Mouse (Mus musculus) kidney, postnatal 0 days (tissue): ENCODE measurements around the gene Mef2b. TPM values are rescaled to one million over a fixed set of nuclear protein-coding genes. Genes with fewer than 3 reads are reported as not detected.

Source experiments
- ATAC-seq: fragments of 200-750 bp; cut with Nextera tagmentation; replicated peaks from 2 replicates; pipeline ENCODE4 v1.8.0; 2017; ENCODE audit warnings: low read depth, moderate number of reproducible peaks, moderate TSS enrichment, moderate library complexity; ENCODE audit not compliant: low FRiP score
- DNase-seq: peaks from one replicate; pipeline ENCODE4 v3.0.0-alpha.2; 2016; ENCODE audit warnings: low spot score
- H3K27ac ChIP-seq: fragments of 300-500 bp; sonication (generic); 2 replicates; pipeline ENCODE4 v1.5.1; 2014; ENCODE audit warnings: mild to moderate bottlenecking
- H3K27me3 ChIP-seq: fragments of 300-500 bp; sonication (generic); 2 replicates; pipeline ENCODE4 v1.6.1; 2014; ENCODE audit warnings: low read length, mixed read lengths; ENCODE audit not compliant: insufficient read depth
- H3K36me3 ChIP-seq: fragments of 300-500 bp; sonication (generic); 2 replicates; pipeline ENCODE4 v1.6.1; 2014; ENCODE audit warnings: low read length, mixed read lengths; ENCODE audit not compliant: insufficient read depth
- H3K4me1 ChIP-seq: fragments of 300-500 bp; sonication (generic); replicated peaks from 2 replicates; pipeline ENCODE4 v1.6.1; 2014; ENCODE audit warnings: antibody characterized with exemption, low read length, mixed read lengths; ENCODE audit not compliant: insufficient read depth
- H3K4me2 ChIP-seq: fragments of 300-500 bp; sonication (generic); 2 replicates; pipeline ENCODE4 v1.6.1; 2014; ENCODE audit warnings: mild to moderate bottlenecking, low read length, moderate library complexity, mixed read lengths
- H3K4me3 ChIP-seq: fragments of 300-500 bp; sonication (generic); replicated peaks from 2 replicates; pipeline ENCODE4 v1.5.1; 2014; ENCODE audit warnings: low read depth, low read length
- H3K9ac ChIP-seq: fragments of 300-500 bp; sonication (generic); 2 replicates; pipeline ENCODE4 v1.6.1; 2014; ENCODE audit warnings: low read depth, low read length
- H3K9me3 ChIP-seq: fragments of 300-500 bp; sonication (generic); replicated peaks from 2 replicates; pipeline ENCODE4 v1.6.1; 2016; ENCODE audit warnings: low read length, inconsistent platforms, mixed read lengths
- CTCF ChIP-seq: IDR thresholded peaks from 2 replicates; pipeline ENCODE4 v1.5.1; 2016; ENCODE audit warnings: antibody characterized with exemption, low read depth, mild to moderate bottlenecking, moderate library complexity
- WGBS: fragments of 180-500 bp; shearing (Covaris S2); extraction: QIAGEN DNeasy Blood & Tissue Kit; methylation state at CpG from one replicate; pipeline ENCODE4 v1.1.7; 2014; 5-methylcytosine and 5-hydroxymethylcytosine counted together
- polyA plus RNA-seq: library from polyadenylated mRNA; unstranded; fragments of >200 nt; fragmentation: Nextera tagmentation; extraction: Ambion mirVana; gene quantifications from 2 replicates; pipeline ENCODE4 v1.2.1, GENCODE M21; 2015

Gene Mef2b
- polyA plus RNA-seq, 1 experiment from 2014 or later: 0.28 TPM

- H3K27ac ChIP-seq: no peak overlapping the region
- no peaks in the 10 kb centered on the region for H3K27me3 ChIP-seq
- DNase-seq: no peak
- TF ChIP-seq CTCF: no peak
- no peak overlapping the region for H3K4me2 ChIP-seq
- 91% methylated on average over 3 of the region's 3 CpGs for WGBS
- H3K4me1 ChIP-seq: peaks cover 3% of the 10 kb centered on the region; the same call in 1 of the 2 replicates
- no peak for ATAC-seq
- peaks cover 13% of the 10 kb centered on the region for H3K36me3 ChIP-seq
- H3K9me3 ChIP-seq: no peaks in the 10 kb centered on the region
- H3K4me3 ChIP-seq: no peak overlapping the region
- no peak overlapping the region for H3K9ac ChIP-seq
Measured at GRCm38 (mm10) chr8:70130066-70130465, 9.4 kb upstream of the Mef2b start.

DNA sequence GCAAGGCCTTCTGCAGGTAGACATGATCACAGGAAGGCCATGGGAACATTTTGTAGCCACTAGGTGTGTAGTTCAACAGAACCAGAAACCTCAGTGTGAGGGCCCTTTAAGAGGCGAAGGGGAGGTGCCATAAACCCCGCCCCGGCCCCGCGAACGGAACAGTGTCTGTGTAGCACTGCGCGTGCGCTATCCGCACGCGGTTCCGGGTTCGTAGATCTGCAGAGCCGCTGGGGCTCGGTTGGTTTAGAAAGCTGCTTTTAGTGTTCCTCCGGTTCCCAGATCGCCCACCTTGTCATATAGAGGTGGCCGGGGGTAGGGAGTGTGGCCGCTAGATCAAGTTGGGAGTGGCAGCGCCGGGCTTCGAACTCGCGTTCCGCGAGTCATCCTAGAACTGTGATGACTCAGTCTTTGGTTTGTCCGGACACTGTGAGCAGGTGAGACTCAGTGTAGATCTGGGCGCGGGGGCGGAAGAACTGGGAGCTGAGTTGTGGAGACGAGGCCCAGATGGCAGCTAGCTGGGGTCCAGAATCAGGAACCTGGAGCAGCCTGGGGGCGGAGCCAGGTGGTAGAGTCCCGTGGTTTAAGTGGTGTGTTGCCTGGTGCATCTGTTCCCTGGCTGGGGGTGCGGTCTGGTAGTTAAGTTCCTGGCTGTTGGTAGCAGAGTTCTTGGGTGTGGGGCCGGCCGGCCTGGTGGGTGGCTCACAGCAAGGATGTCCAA lies 8.2 kb upstream of the Mef2b start, which contains the start of gene Nr2c2ap:
TSS of gene Nr2c2ap (plus strand) at position 168 of the 718 bp plus-strand sequence.
- H3K36me3 ChIP-seq: peaks cover 23% of the 10 kb centered on the region
- H3K27me3 ChIP-seq: no peaks in the 10 kb centered on the region
- DNase-seq: peak; percentile 93
- peaks cover 3% of the 10 kb centered on the region; the same call in 1 of the 2 replicates for H3K4me1 ChIP-seq
- 1% methylated on average over 37 of the region's 37 CpGs for WGBS
- no peak within 1 kb of the TSS for H3K27ac ChIP-seq
- H3K9ac ChIP-seq: peak within 1 kb of the TSS; percentile 77
- TF ChIP-seq CTCF: no peak
- peak within 1 kb of the TSS; percentile 85 for H3K4me2 ChIP-seq
- H3K9me3 ChIP-seq: no peaks in the 10 kb centered on the region
- ATAC-seq: peak; percentile 77
- peak within 1 kb of the TSS; percentile 80 for H3K4me3 ChIP-seq

DNA sequence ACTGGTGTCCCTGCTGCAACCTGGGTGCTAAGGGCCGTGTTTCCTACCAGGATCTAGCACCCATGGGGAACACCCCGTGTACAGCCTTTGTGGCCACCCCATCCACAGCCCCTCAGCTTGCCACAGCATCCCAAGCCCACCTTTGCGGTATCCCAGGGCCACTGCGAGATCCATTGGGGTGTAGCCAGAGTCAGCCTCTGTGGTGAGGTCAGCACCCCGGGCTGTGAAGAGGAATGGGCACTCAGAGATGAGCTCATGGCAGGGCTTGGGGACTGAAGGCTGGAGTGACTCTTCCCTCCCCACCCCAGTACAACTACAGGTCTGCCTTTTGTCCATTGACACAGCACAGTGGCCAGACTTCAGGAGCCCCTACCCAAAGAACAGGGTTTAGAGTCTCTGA lies 5.4 kb upstream of the Mef2b start:
- 91% methylated on average over 5 of the region's 5 CpGs for WGBS
- H3K4me3 ChIP-seq: no peak overlapping the region
- no peak for TF ChIP-seq CTCF
- H3K4me2 ChIP-seq: no peak overlapping the region
- H3K27me3 ChIP-seq: no peaks in the 10 kb centered on the region
- H3K27ac ChIP-seq: no peak overlapping the region
- no peak for ATAC-seq
- no peaks in the 10 kb centered on the region for H3K9me3 ChIP-seq
- H3K9ac ChIP-seq: no peak overlapping the region
- DNase-seq: no peak
- peaks cover 3% of the 10 kb centered on the region for H3K4me1 ChIP-seq
- H3K36me3 ChIP-seq: peaks cover 26% of the 10 kb centered on the region

DNA sequence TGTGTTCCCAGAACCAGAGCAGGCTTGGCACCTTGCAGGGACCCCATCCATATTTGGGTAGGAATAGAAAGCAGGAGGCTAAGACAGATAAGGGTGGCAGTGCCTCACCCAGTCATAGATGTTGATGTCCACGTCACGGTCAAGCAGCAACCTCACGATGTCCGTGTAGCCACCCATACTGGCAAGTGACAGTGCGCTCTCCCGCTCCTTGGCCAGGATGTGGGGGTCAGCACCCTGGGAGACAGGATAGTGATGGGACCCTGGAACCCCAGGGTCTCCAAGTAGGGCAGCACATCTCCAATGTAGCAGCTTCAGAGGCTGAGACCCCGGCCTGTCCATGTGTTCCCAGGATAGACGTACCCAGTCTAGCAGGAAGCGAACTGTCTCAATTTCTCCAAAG lies 4.6 kb upstream of the Mef2b start:
- Histone ChIP-seq H3K9me3 (no peaks in the 10 kb centered on the region), H3K36me3 (peaks cover 26% of the 10 kb centered on the region), H3K4me2 (no peak overlapping the region), H3K27me3 (no peaks in the 10 kb centered on the region), H3K4me1 (peaks cover 3% of the 10 kb centered on the region), H3K27ac (no peak overlapping the region), H3K9ac (no peak overlapping the region), H3K4me3 (no peak overlapping the region)
- WGBS: 89% methylated on average over 9 of the region's 9 CpGs
- DNase-seq (no peak), ATAC-seq (no peak)
- no peak for TF ChIP-seq CTCF

DNA sequence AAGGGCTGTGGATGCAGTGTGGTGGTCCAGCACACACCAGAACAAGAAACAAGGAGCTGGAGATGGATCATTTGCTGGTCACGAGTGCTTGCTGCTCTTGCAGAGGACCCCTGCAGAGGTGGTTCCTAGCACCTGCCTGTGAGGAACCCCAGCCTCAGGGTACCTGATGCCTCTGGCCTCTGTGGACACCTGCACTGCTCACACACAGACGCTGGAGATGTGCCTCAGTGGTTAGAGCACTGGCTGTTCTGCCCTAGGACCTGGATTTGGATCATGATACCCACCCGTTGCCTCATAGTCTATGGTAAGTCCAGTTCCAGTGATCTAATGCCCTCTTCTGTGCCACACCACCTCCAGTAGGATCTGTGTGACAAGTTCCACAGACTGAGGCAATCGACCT lies 2.9 kb upstream of the Mef2b start:
- ATAC-seq (no peak), DNase-seq (no peak)
- Histone ChIP-seq H3K36me3 (peaks cover 26% of the 10 kb centered on the region), H3K4me3 (no peak overlapping the region), H3K9me3 (no peaks in the 10 kb centered on the region), H3K4me1 (peaks cover 6% of the 10 kb centered on the region), H3K27me3 (no peaks in the 10 kb centered on the region), H3K9ac (no peak overlapping the region), H3K4me2 (no peak overlapping the region), H3K27ac (no peak overlapping the region)
- TF ChIP-seq CTCF: no peak
- 90% methylated on average over 4 of the region's 4 CpGs for WGBS

GRCm38 (mm10) chr8:70137890-70138289 lies 1.6 kb upstream of the Mef2b start:
- 78% methylated on average over 4 of the region's 4 CpGs for WGBS
- Histone ChIP-seq H3K4me3 (no peak overlapping the region), H3K9ac (0 out of 2 replicates have a peak overlapping the region, but pooled peaks have one; percentile 46), H3K4me1 (peaks cover 3% of the 10 kb centered on the region), H3K27me3 (no peaks in the 10 kb centered on the region), H3K9me3 (no peaks in the 10 kb centered on the region), H3K4me2 (peak overlapping the region; percentile 62), H3K36me3 (peaks cover 28% of the 10 kb centered on the region), H3K27ac (no peak overlapping the region)
- TF ChIP-seq CTCF: no peak
- ATAC-seq (no peak), DNase-seq (no peak)

GRCm38 (mm10) chr8:70139981-70140380 lies 470 bp downstream of the Mef2b start:
- Histone ChIP-seq H3K9me3 (no peaks in the 10 kb centered on the region), H3K9ac (peak overlapping the region; percentile 78), H3K4me3 (peak overlapping the region; percentile 88), H3K27me3 (no peaks in the 10 kb centered on the region), H3K27ac (peak overlapping the region; percentile 85), H3K36me3 (peaks cover 17% of the 10 kb centered on the region; the same call in 1 of the 2 replicates), H3K4me2 (peak overlapping the region; percentile 79), H3K4me1 (peaks cover 3% of the 10 kb centered on the region)
- ATAC-seq (no peak), DNase-seq (no peak)
- WGBS: 7% methylated on average over 9 of the region's 9 CpGs
- TF ChIP-seq CTCF: no peak
